ENCODE assay signal across 8 mouse cellular contexts in the genomic region with DNA sequence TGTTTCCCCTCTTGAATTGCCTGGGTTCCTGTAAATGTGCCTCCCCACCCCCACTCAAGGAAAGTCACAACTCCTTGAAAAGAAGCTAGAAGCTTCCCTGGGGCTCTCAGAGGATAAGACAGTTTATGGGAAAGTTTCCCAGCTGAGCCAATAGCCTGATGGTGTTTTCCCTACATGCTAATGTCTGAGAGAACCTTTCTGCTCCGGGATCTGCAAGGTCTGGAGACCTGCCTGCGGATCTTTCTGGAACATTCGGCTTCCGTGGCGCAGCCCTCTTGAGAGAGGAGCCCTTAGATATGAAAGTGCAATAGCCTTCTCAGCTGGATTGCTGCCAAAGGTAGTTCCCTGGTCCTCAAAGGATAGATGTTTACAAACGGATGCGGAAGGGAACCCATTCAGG. TPM values are rescaled to one million over a fixed set of nuclear protein-coding genes. Genes with fewer than 3 reads are reported as not detected.
A peak's percentile ranks its signal among the peaks of the same experiment; 100 is the strongest.
DNase-seq lines count a peak whose midpoint lies in the region; ATAC-seq and TF ChIP-seq lines count a peak whose summit lies in the region.

No protein-coding gene starts in this region.

- no peak for ATAC-seq in cerebellum, adult (ENCODE audit: insufficient number of reproducible peaks, low FRiP score, low TSS enrichment)
- ATAC-seq in lung, embryonic 14.5 days (ENCODE audit: insufficient read depth): no peak

- WGBS in heart, embryonic 10.5 days: 12% methylated on average over 7 of the region's 7 CpGs
- WGBS in lung, embryonic 14.5 days: 5% methylated on average over 7 of the region's 7 CpGs

- peak overlapping the region; percentile 92 for H3K4me2 ChIP-seq in lung, embryonic 14.5 days

- peak overlapping the region; percentile 47 for H3K27ac ChIP-seq in brown adipose tissue, adult 24 weeks (replicated peaks; ENCODE audit: low read depth, low read length)
- peak overlapping the region; percentile 69 for H3K27ac ChIP-seq in heart, embryonic 10.5 days
- no peak overlapping the region for H3K27ac ChIP-seq in lung, embryonic 14.5 days (ENCODE audit: low read depth)

- peak; percentile 31 to 51 for DNase-seq in cerebellum, postnatal 10 days
- DNase-seq in heart, embryonic 10.5 days (ENCODE audit: low spot score): no peak
- DNase-seq in kidney, adult 9 months: peak; percentile 13
- peak; percentile 80 for DNase-seq in lung, embryonic 14.5 days
- peak; percentile 39 for DNase-seq in ovary, postnatal 14 days (ENCODE audit: low spot score)
- DNase-seq in thymus, postnatal 25 days: no peak

- H3K9ac ChIP-seq in lung, embryonic 14.5 days: no peak overlapping the region

- peak overlapping the region; percentile 58 for H3K4me3 ChIP-seq in brown adipose tissue, adult 24 weeks (ENCODE audit: insufficient read depth, low read depth, low read length)
- peak overlapping the region; percentile 71 for H3K4me3 ChIP-seq in heart, embryonic 10.5 days
- H3K4me3 ChIP-seq in lung, embryonic 14.5 days (ENCODE audit: low read depth, low read length): peak overlapping the region; percentile 48

- H3K36me3 ChIP-seq in heart, embryonic 10.5 days: no peaks in the 10 kb centered on the region
- H3K36me3 ChIP-seq in lung, embryonic 14.5 days (ENCODE audit: insufficient read depth): no peaks in the 10 kb centered on the region

- no peaks in the 10 kb centered on the region for H3K4me1 ChIP-seq in brown adipose tissue, adult 24 weeks (ENCODE audit: control insufficient read depth, insufficient read depth, insufficient read length, low read length)
- peaks cover 28% of the 10 kb centered on the region for H3K4me1 ChIP-seq in heart, embryonic 10.5 days
- peaks cover 7% of the 10 kb centered on the region; the same call in 1 of the 2 replicates for H3K4me1 ChIP-seq in lung, embryonic 14.5 days (ENCODE audit: insufficient read depth)

- TF ChIP-seq CTCF in lung, embryonic 14.5 days (IDR thresholded peaks at IDR 0.05; ENCODE audit: low read depth): no peak

- H3K9me3 ChIP-seq in heart, embryonic 10.5 days: no peaks in the 10 kb centered on the region
- H3K9me3 ChIP-seq in lung, embryonic 14.5 days (ENCODE audit: low read depth, low read length): no peaks in the 10 kb centered on the region

- H3K27me3 ChIP-seq in heart, embryonic 10.5 days (ENCODE audit: insufficient read depth, poor library complexity, severe bottlenecking): no peaks in the 10 kb centered on the region
- peaks cover 12% of the 10 kb centered on the region; the same call in 1 of the 2 replicates for H3K27me3 ChIP-seq in lung, embryonic 14.5 days (ENCODE audit: insufficient read depth, low read length)

RNA-seq across cellular contexts. Expression of a gene that starts 1.5 kb away (rescaled TPM):
- 163 and 186 TPM in 2 replicates for polyA plus RNA-seq in brown adipose tissue, adult 24 weeks (2012; ENCODE audit: insufficient read depth, insufficient read length, missing spikeins)
- polyA plus RNA-seq in heart, embryonic 10.5 days (2016; fragmentation: Nextera tagmentation; extraction: Ambion mirVana): 22.8 and 24.5 TPM in 2 replicates
- polyA plus RNA-seq in lung, embryonic 14.5 days (2014; fragmentation: Nextera tagmentation; extraction: Ambion mirVana): 7.3 and 8.4 TPM in 2 replicates

Comparison
In these comparisons a context has a peak if more than half of its experiments do, and no peak if none do; other contexts are left out.
1. DNase-seq: peak in cerebellum, postnatal 10 days (2 of 2), kidney, adult 9 months (single experiment), lung, embryonic 14.5 days (single experiment) and ovary, postnatal 14 days (single experiment); none in heart, embryonic 10.5 days (single experiment) and thymus, postnatal 25 days (single experiment).
2. Peak in every context shown above with its lines, with median percentiles within 50 percentile points of each other: H3K4me3 ChIP-seq.